Mouse (Mus musculus): ENCODE results near the gene Ceacam16. TPM values are rescaled to one million over a fixed set of nuclear protein-coding genes. Genes with fewer than 3 reads are reported as not detected.

The Ceacam16 gene
- 15.4 to 22.5 TPM (median 16.2 TPM) in 4 replicates for total RNA-seq (2023; ENCODE audit: inconsistent age)

GRCm38 (mm10) chr7:19861199-19861598 lies at the start of gene Ceacam16:
TSS of gene Ceacam16 (minus strand) at chr7:19861299.

GRCm38 (mm10) chr7:19887849-19888248 lies 26.8 kb upstream of the Ceacam16 start, which contains the start of gene Ceacam19:
TSS of gene Ceacam19 (minus strand) at chr7:19887965.

GRCm38 (mm10) chr7:19851858-19852570 lies 9.1 kb downstream of the Ceacam16 start, which contains the start of gene Gm19345:
TSS of gene Gm19345 (plus strand) at chr7:19852003.

GRCm38 (mm10) chr7:19822604-19823058 lies 38.5 kb downstream of the Ceacam16 start, which contains the start of gene Bcl3:
TSS of gene Bcl3 (minus strand) at chr7:19822770.

Other genes starting within 250 kb of the Ceacam16 start
- gene Relb, start 231.9 kb downstream of the Ceacam16 start, total RNA-seq (2023; ENCODE audit: inconsistent age): 110 to 121 TPM (median 118 TPM) in 4 replicates
- gene Clptm1, start 196.3 kb downstream of the Ceacam16 start, total RNA-seq (2023; ENCODE audit: inconsistent age): 75.3 to 90.5 TPM (median 78.3 TPM) in 4 replicates
- not detected in 4 replicates for gene Apoc2, start 183.4 kb downstream of the Ceacam16 start, total RNA-seq (2023; ENCODE audit: inconsistent age)
- not detected in 4 replicates for gene Gm44805, start 179.9 kb downstream of the Ceacam16 start, total RNA-seq (2023; ENCODE audit: inconsistent age)
- not detected in 4 replicates for gene Apoc4, start 179.8 kb downstream of the Ceacam16 start, total RNA-seq (2023; ENCODE audit: inconsistent age)
- 1.9 to 4.3 TPM (median 2.0 TPM) in 3 of 4 replicates, not detected in the other for gene Apoc1, start 168.6 kb downstream of the Ceacam16 start, total RNA-seq (2023; ENCODE audit: inconsistent age)
- gene Apoe, start 162.1 kb downstream of the Ceacam16 start, total RNA-seq (2023; ENCODE audit: inconsistent age): 84.7 to 201 TPM (median 96.1 TPM) in 4 replicates
- gene Tomm40, start 145.9 kb downstream of the Ceacam16 start, total RNA-seq (2023; ENCODE audit: inconsistent age): 52.3 to 57.5 TPM (median 53.4 TPM) in 4 replicates
- gene Nectin2, start 110.8 kb downstream of the Ceacam16 start, total RNA-seq (2023; ENCODE audit: inconsistent age): 0.51 TPM in 1 of 4 replicates, not detected in the others
- gene Bcam, start 90.3 kb downstream of the Ceacam16 start, total RNA-seq (2023; ENCODE audit: inconsistent age): 0.27 TPM in 1 of 4 replicates, not detected in the others
- 0.78 to 1.3 TPM (median 0.86 TPM) in 3 of 4 replicates, not detected in the other for gene Cblc, start 64.5 kb downstream of the Ceacam16 start, total RNA-seq (2023; ENCODE audit: inconsistent age)
- gene Bcl3, start 38.5 kb downstream of the Ceacam16 start, total RNA-seq (2023; ENCODE audit: inconsistent age): 66.2 to 80.5 TPM (median 75.1 TPM) in 4 replicates
- not detected in 4 replicates for gene Gm19345, start 9.3 kb downstream of the Ceacam16 start, total RNA-seq (2023; ENCODE audit: inconsistent age)
- not detected in 4 replicates for gene Ceacam19, start 26.7 kb upstream of the Ceacam16 start, total RNA-seq (2023; ENCODE audit: inconsistent age)
- gene Pvr, start 59.9 kb upstream of the Ceacam16 start, total RNA-seq (2023; ENCODE audit: inconsistent age): 15.8 to 22.5 TPM (median 19.3 TPM) in 4 replicates
- not detected in 4 replicates for gene Igsf23, start 89.5 kb upstream of the Ceacam16 start, total RNA-seq (2023; ENCODE audit: inconsistent age)
- gene Ceacam20, start 104.1 kb upstream of the Ceacam16 start, total RNA-seq (2023; ENCODE audit: inconsistent age): not detected in 4 replicates
- gene Nlrp9b, start 130.2 kb upstream of the Ceacam16 start, total RNA-seq (2023; ENCODE audit: inconsistent age): not detected in 4 replicates
- not detected in 4 replicates for gene Vmn1r91, start 238.4 kb upstream of the Ceacam16 start, total RNA-seq (2023; ENCODE audit: inconsistent age)

Measured in B cell, adult (primary cell).